Mouse (Mus musculus) ES-E14 (cell line): ENCODE results near the gene Ankrd22. TPM values are rescaled to one million over a fixed set of nuclear protein-coding genes. Genes with fewer than 3 reads are reported as not detected.

Experiments used
- DNase-seq: peaks from one replicate; pipeline ENCODE4 v3.0.0-alpha.2; 2013; ENCODE audit warnings: low read depth, low spot score
- H3K27ac ChIP-seq: 2 replicates; pipeline ENCODE4 v1.5.1; 2012; ENCODE audit warnings: low read depth, mild to moderate bottlenecking, low read length, moderate library complexity, mixed read lengths; ENCODE audit not compliant: poor library complexity, insufficient read depth, severe bottlenecking
- H3K36me3 ChIP-seq: 2 replicates; pipeline ENCODE4 v1.6.1; 2012; ENCODE audit warnings: mild to moderate bottlenecking, low read length, moderate library complexity, mixed read lengths; ENCODE audit not compliant: control insufficient read depth, poor library complexity, insufficient read depth, severe bottlenecking
- H3K4me1 ChIP-seq, 2 experiments: fragments of 150-350 bp in 1 of 2; sonication (generic) in 1 of 2; 2 replicates each; pipeline ENCODE4 v1.6.1; 2012; ENCODE audit warnings: low read length in 2 of 2, mild to moderate bottlenecking in 1 of 2, mixed read lengths in 1 of 2; ENCODE audit not compliant: control insufficient read depth in 2 of 2, insufficient read depth in 2 of 2, poor library complexity in 1 of 2
- H3K4me3 ChIP-seq, 2 experiments: fragments of 150-350 bp in 1 of 2; sonication (generic) in 1 of 2; 2 replicates each; pipeline ENCODE4 v1.5.1; 2012; ENCODE audit warnings: low read length in 2 of 2, low read depth in 1 of 2, mild to moderate bottlenecking in 1 of 2, mixed read lengths in 1 of 2; ENCODE audit not compliant: insufficient read depth in 1 of 2, poor library complexity in 1 of 2, severe bottlenecking in 1 of 2
- H3K9ac ChIP-seq: 2 replicates; pipeline ENCODE4 v1.6.1; 2012; ENCODE audit warnings: low read depth, mild to moderate bottlenecking, low read length, mixed read lengths; ENCODE audit not compliant: poor library complexity, insufficient read depth, severe bottlenecking
- H3K9me3 ChIP-seq: fragments of 150-350 bp; sonication (generic); 2 replicates; pipeline ENCODE4 v1.6.1; 2012; ENCODE audit warnings: low read depth, mild to moderate bottlenecking, low read length; ENCODE audit not compliant: control insufficient read depth, insufficient read depth
- CHD2 ChIP-seq: IDR thresholded peaks from 2 replicates; pipeline ENCODE4 v1.6.1; 2014; ENCODE audit warnings: mild to moderate bottlenecking, low read depth, low read length, inconsistent platforms
- HCFC1 ChIP-seq: IDR thresholded peaks from 2 replicates; pipeline ENCODE4 v1.6.1; 2012; ENCODE audit warnings: low read length, inconsistent platforms, borderline replicate concordance; ENCODE audit not compliant: insufficient read depth
- MAFK ChIP-seq: IDR thresholded peaks from 2 replicates; pipeline ENCODE4 v1.6.1; 2014; ENCODE audit warnings: mild to moderate bottlenecking, low read depth, low read length, inconsistent platforms; ENCODE audit not compliant: insufficient read depth
- ZC3H11A ChIP-seq: IDR thresholded peaks from 2 replicates; pipeline ENCODE4 v1.6.1; 2012; ENCODE audit warnings: low read depth, mild to moderate bottlenecking, inconsistent platforms, low read length, borderline replicate concordance
- ZNF384 ChIP-seq: IDR thresholded peaks from 2 replicates; pipeline ENCODE4 v1.6.1; 2012; ENCODE audit warnings: low read depth, low read length, inconsistent platforms
- in situ Hi-C, 2 experiments: fragments of 600-800 bp; cut with MboI; formaldehyde crosslinking; loops; one replicate each; pipeline ENCODE4 v1.15.1; 2025; ENCODE audit warnings: low sequenced_read_pairs in 2 of 2, inconsistent platforms in 1 of 2; ENCODE audit not compliant: unreplicated experiment in 2 of 2
- total RNA-seq: library from RNA; depleted of rRNA; stranded (reverse); fragments of 300-350 nt; gene quantifications from 2 replicates; pipeline ENCODE4 v1.2.3, GENCODE M21; 2012

Gene Ankrd22
- total RNA-seq, 1 experiment, result 1.2 TPM

DNA sequence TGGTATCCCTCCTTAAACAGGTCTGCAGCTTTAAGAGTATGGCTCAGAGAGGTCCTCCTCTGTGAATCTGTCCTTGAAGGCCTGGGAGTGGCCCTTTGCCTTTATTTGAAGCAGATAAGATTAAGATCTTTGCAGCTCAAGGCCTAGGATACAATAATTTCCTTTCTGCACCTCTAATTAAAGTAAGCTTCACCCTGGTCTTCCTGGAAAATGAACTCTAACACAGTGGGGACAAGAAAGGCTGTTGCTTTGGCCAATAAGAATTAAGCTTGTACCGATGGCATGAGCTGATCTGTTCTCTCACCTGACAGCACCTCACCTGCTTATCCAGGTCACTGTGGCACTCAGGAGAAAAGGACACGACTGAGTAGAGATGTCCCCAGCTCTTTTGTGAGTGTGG is 45.0 kb upstream of the Ankrd22 start:
- DNase-seq, result no peak
- in situ Hi-C loops, result no loop called here
- Histone ChIP-seq H3K9me3 (no peaks in the 10 kb centered on the region), H3K27ac (no peak overlapping the region), H3K9ac (no peak overlapping the region), H3K4me3 (no peak overlapping the region), H3K4me1 (peaks cover 2% of the 10 kb centered on the region in 2 experiments; a peak in 2 of 4 replicates), H3K36me3 (no peaks in the 10 kb centered on the region)
- TF ChIP-seq CHD2, result no peak
- TF ChIP-seq MAFK, result no peak
- no peak for TF ChIP-seq HCFC1
- TF ChIP-seq ZC3H11A, result no peak
- TF ChIP-seq ZNF384, result no peak

DNA sequence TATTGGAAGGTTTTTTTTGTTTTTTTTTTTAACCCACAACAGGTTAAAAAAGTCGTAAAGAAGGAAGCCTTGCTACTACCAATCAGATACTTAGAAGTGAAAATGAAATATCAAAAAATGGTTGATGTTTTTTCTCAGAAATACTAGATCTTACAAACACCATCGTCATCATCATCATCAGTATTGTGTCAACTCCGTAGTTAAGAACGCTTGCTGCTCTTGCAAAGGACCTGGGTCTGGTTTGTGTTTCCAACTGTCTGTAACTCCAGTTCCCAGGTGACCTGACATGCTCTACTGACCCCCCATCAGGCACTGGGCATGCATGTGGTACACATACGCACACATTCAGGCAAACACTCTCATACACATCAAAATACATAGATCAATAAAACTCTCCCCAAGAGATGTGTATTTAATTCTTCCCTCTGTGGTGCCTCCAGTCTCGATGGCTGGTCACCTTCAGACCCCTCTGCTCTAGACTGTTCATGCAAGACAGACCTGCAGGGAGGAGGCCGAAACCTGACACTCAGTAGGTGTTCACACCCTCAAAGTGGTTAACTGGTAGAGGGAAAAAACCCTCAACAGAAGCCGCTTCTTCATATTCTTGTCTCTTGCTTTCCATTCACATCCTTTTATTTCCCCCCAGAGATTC is 44.2 kb upstream of the Ankrd22 start:
- Histone ChIP-seq H3K9me3 (no peaks in the 10 kb centered on the region), H3K27ac (no peak overlapping the region), H3K9ac (no peak overlapping the region), H3K4me1 (peaks cover 2% of the 10 kb centered on the region in 2 experiments; a peak in 2 of 4 replicates), H3K36me3 (no peaks in the 10 kb centered on the region), H3K4me3 (no peak overlapping the region)
- DNase-seq, result no peak
- in situ Hi-C loops, result no loop called here
- TF ChIP-seq HCFC1, result no peak
- no peak for TF ChIP-seq CHD2
- no peak for TF ChIP-seq ZC3H11A
- TF ChIP-seq ZNF384, result no peak
- no peak for TF ChIP-seq MAFK

GRCm38 (mm10) chr19:34209031-34209430 is 43.2 kb upstream of the Ankrd22 start:
- peaks cover 2% of the 10 kb centered on the region in 2 experiments; a peak in 2 of 4 replicates for H3K4me1 ChIP-seq
- in situ Hi-C loops, result no loop called here
- no peaks in the 10 kb centered on the region for H3K9me3 ChIP-seq
- H3K27ac ChIP-seq, result no peak overlapping the region
- H3K9ac ChIP-seq, result no peak overlapping the region
- no peak for DNase-seq
- TF ChIP-seq ZNF384, result no peak
- no peaks in the 10 kb centered on the region for H3K36me3 ChIP-seq
- H3K4me3 ChIP-seq, result no peak overlapping the region

DNA sequence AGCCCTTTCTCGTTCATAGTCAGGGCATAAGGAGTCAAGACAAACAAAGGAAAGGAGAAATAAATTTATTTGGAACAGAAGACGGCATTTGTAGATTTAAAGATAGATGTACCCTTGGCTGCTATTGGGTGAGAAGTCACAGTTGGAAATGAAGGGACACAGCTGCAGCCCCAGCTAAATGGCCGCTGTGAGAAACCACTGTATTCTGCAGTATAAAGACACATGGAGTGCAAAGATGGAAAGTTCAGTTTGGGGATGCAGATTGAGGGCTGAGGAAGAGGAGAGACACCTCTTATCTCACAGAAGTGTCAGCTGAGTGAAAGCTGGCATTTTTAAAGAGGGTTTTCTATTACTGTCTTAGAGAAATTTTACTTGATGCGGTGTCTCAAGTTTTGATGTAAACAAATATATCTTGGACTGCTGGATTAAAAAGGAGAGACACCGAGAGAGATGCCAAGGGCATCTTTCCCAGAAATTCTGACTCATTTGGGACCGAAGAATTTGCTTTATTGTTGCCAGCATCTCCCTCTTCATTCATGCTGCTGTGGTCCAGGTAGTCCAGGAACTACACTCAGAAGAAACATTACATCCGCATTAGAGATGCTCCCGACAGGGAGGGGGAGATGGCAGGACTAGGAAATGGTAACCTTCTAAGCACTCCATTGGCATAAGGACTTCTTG is 41.0 kb upstream of the Ankrd22 start:
- no peak overlapping the region for H3K27ac ChIP-seq

More for the DNA sequence above, 41.0 kb upstream of the Ankrd22 start:
- no peak overlapping the region for H3K9ac ChIP-seq
- no peak for DNase-seq
- in situ Hi-C loops, result no loop called here
- no peak overlapping the region for H3K4me3 ChIP-seq
- H3K4me1 ChIP-seq, result peaks cover 2 to 4% of the 10 kb centered on the region in 2 experiments; a peak in 2 of 4 replicates
- TF ChIP-seq ZC3H11A (no peak), MAFK (no peak), CHD2 (no peak), HCFC1 (no peak), ZNF384 (no peak)
- no peaks in the 10 kb centered on the region for H3K9me3 ChIP-seq
- no peaks in the 10 kb centered on the region for H3K36me3 ChIP-seq
